Mouse (Mus musculus) neural tube, embryonic 14.5 days (tissue): ENCODE results near the gene Gpc4. TPM values are rescaled to one million over a fixed set of nuclear protein-coding genes. Genes with fewer than 3 reads are reported as not detected.

Source experiments
- ATAC-seq: fragments of 200-750 bp; cut with Nextera tagmentation; 2 replicates; pipeline ENCODE4 v1.8.0; 2017; ENCODE audit warnings: low read depth, mild to moderate bottlenecking, moderate TSS enrichment, moderate library complexity
- H3K27ac ChIP-seq: fragments of 300-500 bp; sonication (generic); 2 replicates; pipeline ENCODE4 v1.5.1; 2014; ENCODE audit warnings: low read depth, mild to moderate bottlenecking, control low read depth, low read length, moderate library complexity, mixed read lengths
- H3K27me3 ChIP-seq: fragments of 300-500 bp; sonication (generic); 2 replicates; pipeline ENCODE4 v1.6.1; 2014; ENCODE audit warnings: low read length; ENCODE audit not compliant: control insufficient read depth, insufficient read depth
- H3K36me3 ChIP-seq: fragments of 300-500 bp; sonication (generic); 2 replicates; pipeline ENCODE4 v1.6.1; 2014; ENCODE audit warnings: low read length, mixed read lengths; ENCODE audit not compliant: control insufficient read depth, insufficient read depth
- H3K4me1 ChIP-seq: fragments of 300-500 bp; sonication (generic); 2 replicates; pipeline ENCODE4 v1.6.1; 2014; ENCODE audit warnings: low read length; ENCODE audit not compliant: control insufficient read depth, insufficient read depth
- H3K4me2 ChIP-seq: fragments of 300-500 bp; sonication (generic); 2 replicates; pipeline ENCODE4 v1.6.1; 2014; ENCODE audit warnings: mild to moderate bottlenecking, low read depth, low read length, control low read depth
- H3K4me3 ChIP-seq: fragments of 300-500 bp; sonication (generic); 2 replicates; pipeline ENCODE4 v1.5.1; 2014; ENCODE audit warnings: low read depth, low read length, control low read depth, mixed read lengths
- H3K9ac ChIP-seq: fragments of 300-500 bp; sonication (generic); replicated peaks from 2 replicates; pipeline ENCODE4 v1.6.1; 2014; ENCODE audit warnings: low read depth, mild to moderate bottlenecking, control low read depth, low read length, mixed read lengths
- H3K9me3 ChIP-seq: fragments of 300-500 bp; sonication (generic); 2 replicates; pipeline ENCODE4 v1.6.1; 2016; ENCODE audit warnings: low read length; ENCODE audit not compliant: control insufficient read depth
- WGBS: fragments of 180-500 bp; shearing (Covaris S2); extraction: QIAGEN DNeasy Blood & Tissue Kit; methylation state at CpG from one replicate; pipeline ENCODE4 v1.1.7; 2014; 5-methylcytosine and 5-hydroxymethylcytosine counted together
- polyA plus RNA-seq: library from polyadenylated mRNA; unstranded; fragments of >200 nt; fragmentation: Nextera tagmentation; extraction: Ambion mirVana; gene quantifications from 2 replicates; pipeline ENCODE4 v1.2.1, GENCODE M21; 2014

Gene Gpc4
- polyA plus RNA-seq, 1 experiment from 2014 or later, result 10.6 TPM

DNA sequence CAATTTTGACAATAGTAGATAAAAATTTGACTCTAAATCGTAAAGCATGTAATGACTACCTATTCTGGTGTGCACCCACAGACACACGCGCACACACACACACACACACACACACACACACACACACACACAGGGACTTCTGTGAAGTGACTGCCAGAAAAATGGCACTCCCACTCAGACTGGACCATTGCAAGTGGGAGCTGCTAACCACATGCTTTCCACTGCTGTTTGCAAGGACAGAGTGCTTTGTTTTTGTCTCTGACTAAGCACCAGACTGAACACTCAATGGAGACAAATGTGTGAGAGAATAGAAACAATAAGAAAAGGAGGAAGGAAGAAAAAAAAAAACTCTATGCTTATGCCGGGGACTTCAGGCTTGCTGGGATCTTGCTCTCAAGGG, 11.6 kb downstream of the Gpc4 start:
- Histone ChIP-seq H3K27ac (no peak overlapping the region), H3K4me1 (no peaks in the 10 kb centered on the region), H3K27me3 (no peaks in the 10 kb centered on the region), H3K9me3 (no peaks in the 10 kb centered on the region), H3K9ac (no peak overlapping the region), H3K4me3 (no peak overlapping the region), H3K4me2 (no peak overlapping the region), H3K36me3 (no peaks in the 10 kb centered on the region)
- WGBS, result 78% methylated on average over 4 of the region's 4 CpGs
- no peak for ATAC-seq

- no peak overlapping the region for H3K9ac ChIP-seq
- no peaks in the 10 kb centered on the region for H3K4me1 ChIP-seq
- H3K4me2 ChIP-seq, result no peak overlapping the region
- no peak overlapping the region for H3K27ac ChIP-seq
- H3K4me3 ChIP-seq, result no peak overlapping the region
- H3K9me3 ChIP-seq, result no peaks in the 10 kb centered on the region
- no peak for ATAC-seq
- no peaks in the 10 kb centered on the region for H3K27me3 ChIP-seq
- 68% methylated on average over 5 of the region's 5 CpGs for WGBS
- no peaks in the 10 kb centered on the region for H3K36me3 ChIP-seq
Observed at GRCm38 (mm10) chrX:52152961-52153360, 12.1 kb downstream of the Gpc4 start.

DNA sequence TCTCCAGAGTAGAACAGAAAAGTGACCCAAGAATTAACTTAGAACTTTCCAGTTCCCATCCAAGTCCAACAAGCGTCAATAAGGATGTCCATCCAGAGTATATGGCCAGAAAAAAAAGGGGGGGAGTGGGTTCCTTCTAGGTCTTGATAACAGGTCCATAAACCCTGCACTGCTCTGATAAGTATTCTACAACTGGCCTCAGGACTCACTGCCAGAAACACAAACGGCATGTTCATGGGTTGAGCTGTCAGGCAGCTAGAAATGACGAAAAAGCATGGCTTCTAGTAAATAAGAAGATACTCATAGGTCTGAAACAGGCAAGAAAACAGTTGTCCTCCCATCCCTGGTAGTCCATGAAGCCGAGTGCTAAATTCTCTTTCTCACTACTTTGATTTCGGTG, 13.5 kb downstream of the Gpc4 start:
- Histone ChIP-seq H3K9ac (no peak overlapping the region), H3K27ac (no peak overlapping the region), H3K4me3 (no peak overlapping the region), H3K36me3 (no peaks in the 10 kb centered on the region), H3K27me3 (no peaks in the 10 kb centered on the region), H3K4me1 (no peaks in the 10 kb centered on the region), H3K4me2 (no peak overlapping the region), H3K9me3 (no peaks in the 10 kb centered on the region)
- no peak for ATAC-seq
- 94% methylated on average over 5 of the region's 5 CpGs for WGBS

DNA sequence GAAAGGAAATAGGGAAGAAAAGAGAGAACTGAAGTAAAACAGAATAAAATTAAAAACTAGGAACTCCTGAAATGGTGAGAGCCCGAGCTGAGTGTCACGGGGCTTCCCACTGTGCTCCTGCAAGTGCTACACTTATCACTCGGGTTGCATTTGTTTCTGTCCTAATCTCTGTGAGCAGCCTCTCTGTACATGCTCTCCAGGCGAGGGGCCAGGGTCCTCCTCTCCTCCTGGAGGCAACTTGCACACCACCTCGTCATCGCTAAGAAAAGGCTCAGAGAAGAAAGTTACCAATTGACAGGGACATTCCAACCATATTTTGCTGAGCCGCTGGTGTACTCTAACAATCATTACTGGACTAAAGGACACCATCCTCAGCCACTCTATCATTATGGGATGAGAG, 14.0 kb downstream of the Gpc4 start:
- Histone ChIP-seq H3K27ac (no peak overlapping the region), H3K4me1 (no peaks in the 10 kb centered on the region), H3K4me3 (no peak overlapping the region), H3K9me3 (no peaks in the 10 kb centered on the region), H3K27me3 (no peaks in the 10 kb centered on the region), H3K9ac (no peak overlapping the region), H3K36me3 (no peaks in the 10 kb centered on the region), H3K4me2 (no peak overlapping the region)
- ATAC-seq, result no peak
- WGBS, result 83% methylated on average over 7 of the region's 7 CpGs

DNA sequence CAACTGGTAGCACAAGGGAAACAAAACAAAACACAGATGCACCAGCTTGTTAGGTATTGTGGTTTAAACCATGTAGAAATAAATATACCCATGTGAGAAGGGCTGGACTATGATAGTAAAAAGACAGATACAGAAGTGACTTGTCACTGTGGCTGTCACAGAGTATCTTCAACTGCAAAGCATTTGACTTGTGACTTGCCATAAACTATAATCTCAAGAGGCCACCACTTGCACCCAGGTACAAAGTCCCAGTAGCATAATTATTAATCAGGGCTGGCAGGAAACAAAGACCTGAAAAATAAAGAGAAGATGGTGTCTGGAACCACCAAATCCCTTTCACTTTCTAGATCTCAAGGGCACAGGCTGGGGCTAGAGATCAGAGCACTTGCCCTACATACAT, 19.5 kb downstream of the Gpc4 start:
- Histone ChIP-seq H3K4me2 (no peak overlapping the region), H3K27ac (no peak overlapping the region), H3K4me1 (no peaks in the 10 kb centered on the region), H3K36me3 (no peaks in the 10 kb centered on the region), H3K4me3 (no peak overlapping the region), H3K27me3 (no peaks in the 10 kb centered on the region), H3K9me3 (no peaks in the 10 kb centered on the region), H3K9ac (no peak overlapping the region)
- no peak for ATAC-seq

GRCm38 (mm10) chrX:52144491-52144890, 20.6 kb downstream of the Gpc4 start:
- Histone ChIP-seq H3K4me2 (no peak overlapping the region), H3K36me3 (no peaks in the 10 kb centered on the region), H3K9me3 (no peaks in the 10 kb centered on the region), H3K27me3 (no peaks in the 10 kb centered on the region), H3K4me3 (no peak overlapping the region), H3K4me1 (no peaks in the 10 kb centered on the region), H3K9ac (no peak overlapping the region), H3K27ac (no peak overlapping the region)
- ATAC-seq, result no peak
- 56% methylated on average over 7 of the region's 7 CpGs for WGBS

DNA sequence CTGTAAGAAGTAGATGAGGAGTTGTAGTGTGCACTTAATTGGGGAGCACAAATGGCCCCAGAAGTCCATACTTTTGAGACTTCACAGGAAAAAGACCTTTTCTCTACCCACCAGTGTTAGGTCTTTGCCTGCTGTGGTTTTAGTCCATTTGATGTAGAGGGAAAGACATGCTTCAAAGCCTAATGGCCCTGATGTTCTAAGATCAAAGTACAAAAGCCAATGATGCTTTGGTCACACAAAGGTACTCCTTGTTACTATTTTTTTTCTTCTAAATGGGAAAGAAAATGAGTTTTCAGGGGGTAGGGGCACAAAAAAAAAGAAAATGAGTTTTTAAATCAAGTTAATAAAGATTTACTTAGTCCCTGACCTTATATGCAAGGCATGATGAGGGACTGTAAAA, 24.7 kb downstream of the Gpc4 start:
- Histone ChIP-seq H3K4me2 (no peak overlapping the region), H3K9me3 (no peaks in the 10 kb centered on the region), H3K4me3 (no peak overlapping the region), H3K27ac (no peak overlapping the region), H3K36me3 (no peaks in the 10 kb centered on the region), H3K27me3 (no peaks in the 10 kb centered on the region), H3K4me1 (no peaks in the 10 kb centered on the region), H3K9ac (no peak overlapping the region)
- no peak for ATAC-seq

- no peaks in the 10 kb centered on the region for H3K4me1 ChIP-seq
- WGBS, result 49% methylated on average over 2 of the region's 2 CpGs
- no peak for ATAC-seq
Observed at GRCm38 (mm10) chrX:52138461-52139075, 26.5 kb downstream of the Gpc4 start.

GRCm38 (mm10) chrX:52138033-52138432, 27.0 kb downstream of the Gpc4 start:
- no peak overlapping the region for H3K9ac ChIP-seq
- 30% methylated on average over 5 of the region's 5 CpGs for WGBS
- H3K27me3 ChIP-seq, result no peaks in the 10 kb centered on the region
- H3K4me2 ChIP-seq, result no peak overlapping the region
- H3K27ac ChIP-seq, result no peak overlapping the region
- no peak for ATAC-seq
- H3K36me3 ChIP-seq, result no peaks in the 10 kb centered on the region
- no peak overlapping the region for H3K4me3 ChIP-seq
- no peaks in the 10 kb centered on the region for H3K4me1 ChIP-seq
- no peaks in the 10 kb centered on the region for H3K9me3 ChIP-seq

More at GRCm38 (mm10) chrX:52138461-52139075, 26.5 kb downstream of the Gpc4 start:
- no peak overlapping the region for H3K4me3 ChIP-seq
- H3K4me2 ChIP-seq, result no peak overlapping the region
- H3K9ac ChIP-seq, result no peak overlapping the region
- H3K36me3 ChIP-seq, result no peaks in the 10 kb centered on the region
- H3K9me3 ChIP-seq, result no peaks in the 10 kb centered on the region
- no peaks in the 10 kb centered on the region for H3K27me3 ChIP-seq
- no peak overlapping the region for H3K27ac ChIP-seq
